Mouse (Mus musculus): ENCODE results near the gene Tbc1d1. TPM values are rescaled to one million over a fixed set of nuclear protein-coding genes. Genes with fewer than 3 reads are reported as not detected.

Tbc1d1 gene
- total RNA-seq, 1 experiment = 31.1 TPM

- peak overlapping the region; percentile 45 to 69 for H3K4me3 ChIP-seq (ENCODE audit: insufficient read depth in 1 of 2, low read depth in 1 of 2, low read length in 2 of 2, poor library complexity in 1 of 2, severe bottlenecking in 1 of 2)
- H3K36me3 ChIP-seq (ENCODE audit: control insufficient read depth, insufficient read depth, low read length, poor library complexity, severe bottlenecking) = peaks cover 3% of the 10 kb centered on the region; the same call in 1 of the 2 replicates
- H3K9ac ChIP-seq (ENCODE audit: insufficient read depth, low read depth, low read length, poor library complexity, severe bottlenecking) = peak overlapping the region; percentile 72; the same call in 1 of the 2 replicates
- TF ChIP-seq HCFC1 (IDR thresholded peaks at IDR 0.05; ENCODE audit: borderline replicate concordance, insufficient read depth, low read length) (no peak), ZC3H11A (IDR thresholded peaks at IDR 0.05; ENCODE audit: borderline replicate concordance, low read depth, low read length) (no peak), MAFK (IDR thresholded peaks at IDR 0.05; ENCODE audit: insufficient read depth, low read depth, low read length) (no peak), ZNF384 (IDR thresholded peaks at IDR 0.05; ENCODE audit: low read depth, low read length) (no peak), CHD2 (IDR thresholded peaks at IDR 0.05; ENCODE audit: low read depth, low read length) (no peak)
- peaks cover 7 to 19% of the 10 kb centered on the region in 2 experiments for H3K4me1 ChIP-seq (ENCODE audit: control insufficient read depth in 2 of 2, insufficient read depth in 2 of 2, low read length in 2 of 2, poor library complexity in 1 of 2)
- no peak for DNase-seq (ENCODE audit: low read depth, low spot score)
- peak overlapping the region; percentile 90 for H3K27ac ChIP-seq (ENCODE audit: insufficient read depth, low read depth, low read length, poor library complexity, severe bottlenecking)
- no peaks in the 10 kb centered on the region for H3K9me3 ChIP-seq (ENCODE audit: control insufficient read depth, insufficient read depth, low read depth, low read length)
- in situ Hi-C loops (cut with MboI; ENCODE audit: low sequenced_read_pairs in 2 of 2, unreplicated experiment in 2 of 2) = no loop called here
Measured at GRCm38 (mm10) chr5:64392426-64393020, 236.4 kb downstream of the Tbc1d1 start.

DNA sequence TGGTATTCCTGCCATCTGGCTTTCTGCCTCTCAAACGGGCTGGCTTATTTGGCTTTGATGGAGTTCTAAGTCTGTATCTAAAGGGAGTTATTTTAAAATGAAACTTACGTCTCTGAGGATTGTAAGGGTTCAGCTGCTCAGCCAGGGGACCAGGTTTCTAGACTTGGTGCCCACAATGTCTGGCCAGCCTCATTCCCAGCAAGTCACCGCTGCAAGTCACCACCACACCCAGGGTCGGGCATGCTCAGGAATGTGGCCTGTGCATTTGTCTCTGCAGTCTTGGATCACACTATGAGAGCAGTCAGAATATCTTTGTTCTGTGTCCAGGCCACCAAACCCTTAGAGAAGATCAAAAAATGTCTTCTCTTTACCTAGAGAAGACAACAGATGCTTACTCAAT lies 237.4 kb downstream of the Tbc1d1 start:
- peak overlapping the region; percentile 45 to 69; a peak in 2 of 4 replicates for H3K4me3 ChIP-seq (ENCODE audit: insufficient read depth in 1 of 2, low read depth in 1 of 2, low read length in 2 of 2, poor library complexity in 1 of 2, severe bottlenecking in 1 of 2)
- H3K9me3 ChIP-seq (ENCODE audit: control insufficient read depth, insufficient read depth, low read depth, low read length) = no peaks in the 10 kb centered on the region
- peak overlapping the region; percentile 35; the same call in 1 of the 2 replicates for H3K9ac ChIP-seq (ENCODE audit: insufficient read depth, low read depth, low read length, poor library complexity, severe bottlenecking)
- no peak for TF ChIP-seq CHD2 (IDR thresholded peaks at IDR 0.05; ENCODE audit: low read depth, low read length)
- no peak for TF ChIP-seq MAFK (IDR thresholded peaks at IDR 0.05; ENCODE audit: insufficient read depth, low read depth, low read length)
- no peak for TF ChIP-seq ZNF384 (IDR thresholded peaks at IDR 0.05; ENCODE audit: low read depth, low read length)
- TF ChIP-seq ZC3H11A (IDR thresholded peaks at IDR 0.05; ENCODE audit: borderline replicate concordance, low read depth, low read length) = no peak
- TF ChIP-seq HCFC1 (IDR thresholded peaks at IDR 0.05; ENCODE audit: borderline replicate concordance, insufficient read depth, low read length) = no peak
- in situ Hi-C loops (cut with MboI; ENCODE audit: low sequenced_read_pairs in 2 of 2, unreplicated experiment in 2 of 2) = no loop called here
- peaks cover 3% of the 10 kb centered on the region; the same call in 1 of the 2 replicates for H3K36me3 ChIP-seq (ENCODE audit: control insufficient read depth, insufficient read depth, low read length, poor library complexity, severe bottlenecking)
- peaks cover 9 to 19% of the 10 kb centered on the region in 2 experiments for H3K4me1 ChIP-seq (ENCODE audit: control insufficient read depth in 2 of 2, insufficient read depth in 2 of 2, low read length in 2 of 2, poor library complexity in 1 of 2)
- H3K27ac ChIP-seq (ENCODE audit: insufficient read depth, low read depth, low read length, poor library complexity, severe bottlenecking) = no peak overlapping the region
- no peak for DNase-seq (ENCODE audit: low read depth, low spot score)

DNA sequence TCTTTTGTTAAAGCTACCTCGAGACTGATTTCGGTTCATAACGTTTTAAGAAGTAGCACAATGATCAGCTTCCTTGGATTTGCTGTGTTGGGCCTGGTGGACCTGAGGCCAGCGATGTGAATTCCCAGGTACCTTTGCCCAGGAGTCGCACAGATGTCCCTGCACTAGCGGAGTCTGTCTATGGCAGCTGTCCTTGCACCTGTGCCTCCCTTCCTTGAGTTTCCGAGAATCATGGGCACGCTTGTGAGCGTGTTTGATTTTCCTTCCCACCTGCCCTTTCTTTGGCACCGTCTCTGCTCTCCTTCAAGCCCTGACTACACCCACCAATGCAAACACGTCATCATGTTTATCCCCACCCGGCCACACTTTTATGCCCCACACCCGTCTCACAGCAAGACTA lies 242.1 kb downstream of the Tbc1d1 start:
- Histone ChIP-seq H3K27ac (ENCODE audit: insufficient read depth, low read depth, low read length, poor library complexity, severe bottlenecking) (no peak overlapping the region), H3K36me3 (ENCODE audit: control insufficient read depth, insufficient read depth, low read length, poor library complexity, severe bottlenecking) (peaks cover 3% of the 10 kb centered on the region; the same call in 1 of the 2 replicates), H3K9me3 (ENCODE audit: control insufficient read depth, insufficient read depth, low read depth, low read length) (no peaks in the 10 kb centered on the region), H3K9ac (ENCODE audit: insufficient read depth, low read depth, low read length, poor library complexity, severe bottlenecking) (no peak overlapping the region), H3K4me3 (ENCODE audit: insufficient read depth in 1 of 2, low read depth in 1 of 2, low read length in 2 of 2, poor library complexity in 1 of 2, severe bottlenecking in 1 of 2) (no peak overlapping the region), H3K4me1 (ENCODE audit: control insufficient read depth in 2 of 2, insufficient read depth in 2 of 2, low read length in 2 of 2, poor library complexity in 1 of 2) (peaks cover 2% of the 10 kb centered on the region in 2 experiments; a peak in 2 of 4 replicates)
- no peak for DNase-seq (ENCODE audit: low read depth, low spot score)
- in situ Hi-C loops (cut with MboI; ENCODE audit: low sequenced_read_pairs in 2 of 2, unreplicated experiment in 2 of 2) = no loop called here
- no peak for TF ChIP-seq MAFK (IDR thresholded peaks at IDR 0.05; ENCODE audit: insufficient read depth, low read depth, low read length)
- TF ChIP-seq CHD2 (IDR thresholded peaks at IDR 0.05; ENCODE audit: low read depth, low read length) = no peak
- no peak for TF ChIP-seq HCFC1 (IDR thresholded peaks at IDR 0.05; ENCODE audit: borderline replicate concordance, insufficient read depth, low read length)
- no peak for TF ChIP-seq ZNF384 (IDR thresholded peaks at IDR 0.05; ENCODE audit: low read depth, low read length)
- no peak for TF ChIP-seq ZC3H11A (IDR thresholded peaks at IDR 0.05; ENCODE audit: borderline replicate concordance, low read depth, low read length)

DNA sequence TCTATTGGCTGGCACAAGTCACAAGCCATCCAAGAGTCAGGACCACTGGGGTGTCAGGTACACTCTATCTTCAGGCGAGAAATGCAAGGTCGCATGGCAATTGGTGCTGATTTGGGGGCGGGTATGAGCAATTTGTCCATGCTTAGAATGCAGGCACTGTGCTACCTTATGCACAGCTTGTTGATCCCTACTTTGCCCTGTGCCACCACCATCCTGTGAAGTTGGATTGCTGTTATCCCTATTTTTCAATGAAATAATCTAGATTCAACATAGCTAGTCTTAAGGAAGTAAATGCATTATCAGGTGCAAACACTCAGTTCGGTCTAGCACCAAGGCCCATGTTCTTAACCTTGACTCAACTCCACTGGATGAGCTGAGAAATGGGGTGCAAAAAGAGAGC lies 244.6 kb downstream of the Tbc1d1 start:
- no peak overlapping the region for H3K9ac ChIP-seq (ENCODE audit: insufficient read depth, low read depth, low read length, poor library complexity, severe bottlenecking)
- H3K27ac ChIP-seq (ENCODE audit: insufficient read depth, low read depth, low read length, poor library complexity, severe bottlenecking) = no peak overlapping the region
- TF ChIP-seq HCFC1 (IDR thresholded peaks at IDR 0.05; ENCODE audit: borderline replicate concordance, insufficient read depth, low read length) (no peak), ZC3H11A (IDR thresholded peaks at IDR 0.05; ENCODE audit: borderline replicate concordance, low read depth, low read length) (no peak), MAFK (IDR thresholded peaks at IDR 0.05; ENCODE audit: insufficient read depth, low read depth, low read length) (no peak), CHD2 (IDR thresholded peaks at IDR 0.05; ENCODE audit: low read depth, low read length) (no peak), ZNF384 (IDR thresholded peaks at IDR 0.05; ENCODE audit: low read depth, low read length) (no peak)
- DNase-seq (ENCODE audit: low read depth, low spot score) = no peak
- no peaks in the 10 kb centered on the region for H3K9me3 ChIP-seq (ENCODE audit: control insufficient read depth, insufficient read depth, low read depth, low read length)
- H3K4me1 ChIP-seq (ENCODE audit: control insufficient read depth in 2 of 2, insufficient read depth in 2 of 2, low read length in 2 of 2, poor library complexity in 1 of 2) = 0 out of 4 replicates have a peak, but pooled peaks cover 0 to 2% of the 10 kb centered on the region in 2 experiments
- in situ Hi-C loops (cut with MboI; ENCODE audit: low sequenced_read_pairs in 2 of 2, unreplicated experiment in 2 of 2) = no loop called here
- H3K4me3 ChIP-seq (ENCODE audit: insufficient read depth in 1 of 2, low read depth in 1 of 2, low read length in 2 of 2, poor library complexity in 1 of 2, severe bottlenecking in 1 of 2) = no peak overlapping the region
- peaks cover 3% of the 10 kb centered on the region; the same call in 1 of the 2 replicates for H3K36me3 ChIP-seq (ENCODE audit: control insufficient read depth, insufficient read depth, low read length, poor library complexity, severe bottlenecking)

Other genes with a start within 250 kb of the Tbc1d1 start
- gene Rell1, start 187.4 kb upstream of the Tbc1d1 start, total RNA-seq (2012; rRNA removed) = 18.5 and 21.0 TPM in 2 replicates
- 10.7 and 11.9 TPM in 2 replicates for gene Pgm2, start 63.4 kb upstream of the Tbc1d1 start, total RNA-seq (2012; rRNA removed)

Data from ES-E14 (cell line).